Mouse (Mus musculus): ENCODE results near the gene Krtap19-2. TPM values are rescaled to one million over a fixed set of nuclear protein-coding genes. Genes with fewer than 3 reads are reported as not detected.

The Krtap19-2 gene
- polyA plus RNA-seq, 2 experiments = not detected

DNA sequence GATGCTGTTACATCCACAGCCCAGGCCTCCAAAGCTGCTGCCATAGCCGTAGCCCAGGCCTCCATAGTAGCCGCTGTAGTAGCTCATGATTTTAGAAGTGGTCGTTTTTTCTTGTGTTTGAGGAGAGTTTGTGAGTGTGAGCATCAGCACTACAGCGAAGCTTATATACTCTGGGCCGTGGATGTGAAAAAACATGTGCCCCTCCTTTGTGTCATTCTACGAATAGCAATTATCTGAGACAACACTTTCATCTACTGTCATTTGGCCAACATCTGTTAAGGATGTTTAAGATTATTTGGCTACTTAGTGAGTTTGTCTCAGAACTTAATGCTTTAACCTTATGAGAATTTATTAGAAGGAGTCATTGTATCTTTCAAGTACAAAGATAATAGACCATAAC lies 4.8 kb downstream of the Krtap19-2 start, which contains the start of gene Krtap19-1:
TSS of gene Krtap19-1 (minus strand) at position 101 of the 400 bp plus-strand sequence.
- no peaks in the 10 kb centered on the region for H3K9me3 ChIP-seq (ENCODE audit: control insufficient read depth, low read length)
- no peak for DNase-seq (ENCODE audit: low spot score)
- H3K27ac ChIP-seq (replicated peaks; ENCODE audit: low read depth, low read length) = no peak within 1 kb of the TSS
- WGBS = 87% methylated on average over 6 of the region's 6 CpGs
- H3K4me3 ChIP-seq (replicated peaks; ENCODE audit: low read length) = no peak within 1 kb of the TSS
- H3K9ac ChIP-seq (ENCODE audit: low read depth, low read length, severe bottlenecking) = no peak within 1 kb of the TSS
- no peaks in the 10 kb centered on the region for H3K4me1 ChIP-seq (ENCODE audit: control insufficient read depth, insufficient read depth, low read length)
- H3K27me3 ChIP-seq (ENCODE audit: control insufficient read depth, insufficient read depth, low read length) = no peaks in the 10 kb centered on the region
- no peaks in the 10 kb centered on the region for H3K36me3 ChIP-seq (ENCODE audit: control insufficient read depth, insufficient read depth, low read length)
- H3K4me2 ChIP-seq (replicated peaks; ENCODE audit: low read depth, low read length, severe bottlenecking) = no peak within 1 kb of the TSS
- no peak for TF ChIP-seq POLR2A (IDR thresholded peaks at IDR 0.05; ENCODE audit: borderline replicate concordance, extremely low read depth, insufficient read depth, insufficient read length)
- no peak for ATAC-seq (ENCODE audit: low FRiP score, low read depth)

DNA sequence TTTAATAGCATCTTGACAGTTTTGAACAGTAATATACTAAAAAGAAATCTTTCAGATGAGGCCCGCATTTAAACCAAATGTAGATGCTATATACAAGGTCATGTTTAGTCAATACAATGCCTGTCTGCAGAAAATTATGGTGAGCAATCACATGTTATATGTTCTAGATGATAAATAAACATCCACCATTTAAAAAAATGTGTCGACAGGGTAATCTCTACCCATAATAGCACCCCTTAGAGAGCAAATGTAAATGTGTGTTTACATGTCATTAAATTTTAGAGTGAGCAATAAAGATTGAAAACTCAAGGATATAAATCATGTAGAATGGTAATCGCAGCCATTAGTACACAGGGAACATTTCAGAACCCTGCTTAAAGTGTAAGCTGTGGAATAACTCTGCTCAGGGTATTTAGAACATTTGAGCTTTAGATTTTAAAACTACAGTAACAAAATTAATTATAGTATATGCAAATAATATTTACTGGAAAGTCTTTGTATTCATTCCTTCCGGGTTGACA lies 9.1 kb downstream of the Krtap19-2 start:
- no peak for DNase-seq (ENCODE audit: low spot score)
- no peak overlapping the region for H3K9ac ChIP-seq (ENCODE audit: low read depth, low read length, severe bottlenecking)
- H3K4me2 ChIP-seq (replicated peaks; ENCODE audit: low read depth, low read length, severe bottlenecking) = no peak overlapping the region
- H3K36me3 ChIP-seq (ENCODE audit: control insufficient read depth, insufficient read depth, low read length) = no peaks in the 10 kb centered on the region
- H3K9me3 ChIP-seq (ENCODE audit: control insufficient read depth, low read length) = no peaks in the 10 kb centered on the region
- H3K27ac ChIP-seq (replicated peaks; ENCODE audit: low read depth, low read length) = no peak overlapping the region
- H3K4me1 ChIP-seq (ENCODE audit: control insufficient read depth, insufficient read depth, low read length) = no peaks in the 10 kb centered on the region
- 62% methylated on average over 4 of the region's 4 CpGs for WGBS
- TF ChIP-seq POLR2A (IDR thresholded peaks at IDR 0.05; ENCODE audit: borderline replicate concordance, extremely low read depth, insufficient read depth, insufficient read length) = no peak
- no peaks in the 10 kb centered on the region for H3K27me3 ChIP-seq (ENCODE audit: control insufficient read depth, insufficient read depth, low read length)
- H3K4me3 ChIP-seq (replicated peaks; ENCODE audit: low read length) = no peak overlapping the region
- ATAC-seq (ENCODE audit: low FRiP score, low read depth) = no peak

DNA sequence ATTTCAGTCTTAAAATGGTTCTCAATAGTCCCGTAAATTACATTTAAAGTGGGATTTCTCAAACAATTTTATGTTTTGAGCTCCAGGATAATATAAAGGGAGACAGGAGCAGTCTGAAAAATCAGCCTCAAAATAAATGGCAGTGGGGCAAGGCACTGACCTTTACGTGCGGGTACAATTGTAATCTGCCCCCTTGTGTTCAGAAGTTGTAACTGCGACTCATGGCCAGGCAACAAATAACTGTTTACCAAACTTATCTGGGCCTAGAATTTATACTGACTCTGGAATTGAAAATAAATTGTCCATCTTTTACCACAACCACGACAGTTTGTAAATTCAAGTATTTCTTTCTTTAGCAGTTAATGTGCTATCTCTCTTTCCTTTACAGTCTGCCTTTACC lies 22.6 kb downstream of the Krtap19-2 start:
- 13% methylated on average over 5 of the region's 5 CpGs for WGBS
- H3K4me3 ChIP-seq (replicated peaks; ENCODE audit: low read length) = no peak overlapping the region
- no peak overlapping the region for H3K27ac ChIP-seq (replicated peaks; ENCODE audit: low read depth, low read length)
- no peaks in the 10 kb centered on the region for H3K27me3 ChIP-seq (ENCODE audit: control insufficient read depth, insufficient read depth, low read length)
- no peak for TF ChIP-seq POLR2A (IDR thresholded peaks at IDR 0.05; ENCODE audit: borderline replicate concordance, extremely low read depth, insufficient read depth, insufficient read length)
- no peaks in the 10 kb centered on the region for H3K9me3 ChIP-seq (ENCODE audit: control insufficient read depth, low read length)
- H3K9ac ChIP-seq (ENCODE audit: low read depth, low read length, severe bottlenecking) = no peak overlapping the region
- ATAC-seq (ENCODE audit: low FRiP score, low read depth) = no peak
- DNase-seq (ENCODE audit: low spot score) = no peak
- no peaks in the 10 kb centered on the region for H3K4me1 ChIP-seq (ENCODE audit: control insufficient read depth, insufficient read depth, low read length)
- no peak overlapping the region for H3K4me2 ChIP-seq (replicated peaks; ENCODE audit: low read depth, low read length, severe bottlenecking)
- no peaks in the 10 kb centered on the region for H3K36me3 ChIP-seq (ENCODE audit: control insufficient read depth, insufficient read depth, low read length)

DNA sequence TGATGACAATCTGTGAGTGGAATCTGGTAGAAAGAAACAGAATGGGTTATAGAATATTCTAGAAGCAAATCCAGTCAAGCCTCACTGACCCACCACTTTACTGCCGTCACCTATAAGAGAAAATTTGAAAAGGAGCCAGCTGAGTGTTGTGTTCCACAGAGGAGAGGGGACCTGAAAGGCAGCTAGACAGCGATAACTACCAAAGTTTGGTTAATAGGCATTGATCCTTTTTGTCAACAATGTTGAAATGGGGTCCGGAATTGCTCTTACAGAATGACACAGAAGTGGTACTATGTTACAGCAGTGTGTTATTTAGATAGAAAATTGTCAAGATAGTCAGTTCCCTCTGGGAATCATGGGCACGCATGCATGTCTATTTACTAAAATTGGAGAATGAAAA lies 25.5 kb downstream of the Krtap19-2 start:
- Histone ChIP-seq H3K27me3 (ENCODE audit: control insufficient read depth, insufficient read depth, low read length) (no peaks in the 10 kb centered on the region), H3K4me2 (replicated peaks; ENCODE audit: low read depth, low read length, severe bottlenecking) (no peak overlapping the region), H3K27ac (replicated peaks; ENCODE audit: low read depth, low read length) (no peak overlapping the region), H3K36me3 (ENCODE audit: control insufficient read depth, insufficient read depth, low read length) (no peaks in the 10 kb centered on the region), H3K4me3 (replicated peaks; ENCODE audit: low read length) (no peak overlapping the region), H3K9me3 (ENCODE audit: control insufficient read depth, low read length) (no peaks in the 10 kb centered on the region), H3K9ac (ENCODE audit: low read depth, low read length, severe bottlenecking) (no peak overlapping the region), H3K4me1 (ENCODE audit: control insufficient read depth, insufficient read depth, low read length) (no peaks in the 10 kb centered on the region)
- ATAC-seq (ENCODE audit: low FRiP score, low read depth) (no peak), DNase-seq (ENCODE audit: low spot score) (no peak)
- no peak for TF ChIP-seq POLR2A (IDR thresholded peaks at IDR 0.05; ENCODE audit: borderline replicate concordance, extremely low read depth, insufficient read depth, insufficient read length)
- 80% methylated on average over 4 of the region's 4 CpGs for WGBS

DNA sequence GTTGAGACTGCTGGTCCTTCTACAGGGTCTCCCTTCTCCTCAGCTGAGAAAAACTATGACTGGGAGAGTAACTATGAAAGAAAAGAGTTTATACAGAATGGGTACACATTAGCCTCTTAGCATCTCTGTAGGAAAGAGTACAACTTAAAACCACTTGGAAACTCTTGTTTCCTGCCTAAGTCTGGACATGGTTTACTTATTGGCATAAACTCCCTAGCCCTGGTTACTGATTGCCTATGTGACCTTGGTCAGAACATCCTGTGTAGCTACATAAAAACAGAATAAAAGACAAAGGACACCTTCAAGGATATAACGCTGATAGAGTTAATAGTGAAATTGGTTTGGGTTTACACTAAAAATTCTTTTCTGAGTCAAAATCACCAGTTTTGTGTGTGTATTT lies 26.7 kb downstream of the Krtap19-2 start:
- ATAC-seq (ENCODE audit: low FRiP score, low read depth) (no peak), DNase-seq (ENCODE audit: low spot score) (no peak)
- Histone ChIP-seq H3K36me3 (ENCODE audit: control insufficient read depth, insufficient read depth, low read length) (no peaks in the 10 kb centered on the region), H3K9ac (ENCODE audit: low read depth, low read length, severe bottlenecking) (no peak overlapping the region), H3K9me3 (ENCODE audit: control insufficient read depth, low read length) (no peaks in the 10 kb centered on the region), H3K4me2 (replicated peaks; ENCODE audit: low read depth, low read length, severe bottlenecking) (no peak overlapping the region), H3K27me3 (ENCODE audit: control insufficient read depth, insufficient read depth, low read length) (no peaks in the 10 kb centered on the region), H3K4me3 (replicated peaks; ENCODE audit: low read length) (no peak overlapping the region), H3K27ac (replicated peaks; ENCODE audit: low read depth, low read length) (no peak overlapping the region), H3K4me1 (ENCODE audit: control insufficient read depth, insufficient read depth, low read length) (no peaks in the 10 kb centered on the region)
- 92% methylated on average over 1 of the region's 1 CpGs for WGBS
- TF ChIP-seq POLR2A (IDR thresholded peaks at IDR 0.05; ENCODE audit: borderline replicate concordance, extremely low read depth, insufficient read depth, insufficient read length) = no peak

DNA sequence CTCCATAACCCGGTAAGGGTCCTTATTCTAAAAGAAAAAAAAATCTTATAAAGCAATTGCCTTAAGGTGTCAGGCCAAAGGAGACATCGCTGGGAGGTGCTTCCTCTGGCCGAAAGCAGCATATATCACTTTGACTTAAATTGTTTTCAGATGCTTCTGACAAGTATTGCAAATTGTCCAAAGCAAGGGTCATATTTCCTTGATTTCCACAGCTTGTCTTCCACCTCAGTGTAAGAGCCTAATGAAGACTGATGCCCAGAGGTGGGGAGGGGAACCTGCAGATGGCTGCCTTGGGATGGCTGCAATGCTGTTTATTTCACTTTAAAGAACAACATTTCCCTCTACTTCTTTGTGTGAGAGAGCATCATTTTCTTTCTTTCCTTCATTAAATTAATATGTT lies 47.1 kb downstream of the Krtap19-2 start:
- H3K9me3 ChIP-seq (ENCODE audit: control insufficient read depth, low read length) = no peaks in the 10 kb centered on the region
- WGBS = 17% methylated on average over 3 of the region's 3 CpGs
- no peaks in the 10 kb centered on the region for H3K4me1 ChIP-seq (ENCODE audit: control insufficient read depth, insufficient read depth, low read length)
- DNase-seq (ENCODE audit: low spot score) = no peak
- no peak overlapping the region for H3K4me2 ChIP-seq (replicated peaks; ENCODE audit: low read depth, low read length, severe bottlenecking)
- no peak for TF ChIP-seq POLR2A (IDR thresholded peaks at IDR 0.05; ENCODE audit: borderline replicate concordance, extremely low read depth, insufficient read depth, insufficient read length)
- H3K36me3 ChIP-seq (ENCODE audit: control insufficient read depth, insufficient read depth, low read length) = no peaks in the 10 kb centered on the region
- H3K9ac ChIP-seq (ENCODE audit: low read depth, low read length, severe bottlenecking) = no peak overlapping the region
- H3K27ac ChIP-seq (replicated peaks; ENCODE audit: low read depth, low read length) = no peak overlapping the region
- H3K4me3 ChIP-seq (replicated peaks; ENCODE audit: low read length) = no peak overlapping the region
- no peak for ATAC-seq (ENCODE audit: low FRiP score, low read depth)
- H3K27me3 ChIP-seq (ENCODE audit: control insufficient read depth, insufficient read depth, low read length) = no peaks in the 10 kb centered on the region
